Mouse (Mus musculus) cerebellum, adult 18-20 months (tissue): Measurements from ENCODE around the gene Ptpn22.
A peak's percentile ranks its signal among the peaks of the same experiment; 100 is the strongest.

Experiments
- DNase-seq, 2 experiments: peaks; one replicate each; pipeline ENCODE4 v3.0.0; 2021

Gene Ptpn22

GRCm38 (mm10) chr3:103944794-103945562 lies 85.4 kb downstream of the Ptpn22 start:
- DNase-seq, result peak in 1 of 2 experiments; percentile 19

DNA sequence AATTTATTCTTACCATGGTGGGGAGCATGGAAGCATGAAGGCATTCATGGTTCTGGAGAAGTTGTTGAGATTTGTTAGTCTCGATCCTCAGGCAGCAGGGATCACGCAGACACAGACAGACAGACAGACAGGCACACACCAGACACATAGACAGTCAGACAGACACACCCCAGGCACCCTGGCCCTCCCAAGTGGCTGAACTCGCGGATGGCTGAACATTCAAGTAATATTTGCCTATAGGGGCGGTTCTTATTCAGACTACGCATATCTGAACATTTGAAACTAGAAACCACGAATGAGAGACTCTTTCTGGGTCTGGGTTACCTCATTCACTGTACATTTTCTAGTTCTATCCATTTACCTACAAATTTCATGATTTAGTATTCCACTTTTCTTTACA lies 89.1 kb downstream of the Ptpn22 start:
- no peak for DNase-seq

GRCm38 (mm10) chr3:103960622-103961021 lies 101.0 kb downstream of the Ptpn22 start:
- DNase-seq, result no peak
